Mouse (Mus musculus) CD4-positive helper T cell, adult 2 months (primary cell): ENCODE measurements around the gene Trappc2l.
A peak's percentile ranks its signal among the peaks of the same experiment; 100 is the strongest.

Source experiments
- DNase-seq: peaks from one replicate; pipeline ENCODE4 v3.0.0-alpha.2; 2012; ENCODE audit warnings: low read depth, missing footprints, low spot score

Trappc2l gene

GRCm38 (mm10) chr8:122656056-122656999 is 44.9 kb downstream of the Trappc2l start:
- no peak for DNase-seq

GRCm38 (mm10) chr8:122658149-122658806 is 46.8 kb downstream of the Trappc2l start:
- no peak for DNase-seq

GRCm38 (mm10) chr8:122658807-122659160 is 47.3 kb downstream of the Trappc2l start:
- no peak for DNase-seq

GRCm38 (mm10) chr8:122660022-122660421 is 48.6 kb downstream of the Trappc2l start:
- peak; percentile 18 for DNase-seq

- no peak for DNase-seq
Observed at GRCm38 (mm10) chr8:122661138-122661537, 49.7 kb downstream of the Trappc2l start.

GRCm38 (mm10) chr8:122661894-122662293 is 50.5 kb downstream of the Trappc2l start:
- no peak for DNase-seq

- DNase-seq = no peak
Observed at GRCm38 (mm10) chr8:122663106-122663505, 51.7 kb downstream of the Trappc2l start.

- no peak for DNase-seq
Observed at GRCm38 (mm10) chr8:122663670-122664069, 52.2 kb downstream of the Trappc2l start.

- DNase-seq = no peak
Observed at GRCm38 (mm10) chr8:122665221-122665620, 53.8 kb downstream of the Trappc2l start.

- no peak for DNase-seq
Observed at GRCm38 (mm10) chr8:122665667-122666316, 54.4 kb downstream of the Trappc2l start.
